Mouse (Mus musculus) ovary, postnatal 14 days (tissue): ENCODE data around the gene Trabd.

ENCODE experiments used
- DNase-seq: peaks from one replicate; pipeline ENCODE4 v3.0.0; 2022; ENCODE audit warnings: low spot score

Gene Trabd

GRCm38 (mm10) chr15:89127364-89127940, 52.5 kb downstream of the Trabd start:
- DNase-seq, result no peak

GRCm38 (mm10) chr15:89128382-89129350, 53.7 kb downstream of the Trabd start, which contains the start of gene Hdac10:
TSS of gene Hdac10 (minus strand) at chr15:89128700.
- DNase-seq, result peak; percentile 67

- no peak for DNase-seq
Measured at GRCm38 (mm10) chr15:89130245-89130644, 55.3 kb downstream of the Trabd start.

GRCm38 (mm10) chr15:89131316-89131715, 56.4 kb downstream of the Trabd start:
- no peak for DNase-seq
